13 mouse cellular contexts compared by ENCODE assay signal in genomic region chr2:84288940-84289557, GRCm38 (mm10).
A peak's percentile ranks its signal among the peaks of the same experiment; 100 is the strongest.
DNase-seq lines count a peak whose midpoint lies in the region; ATAC-seq and TF ChIP-seq lines count a peak whose summit lies in the region.
"Had no signal": no experiment of that assay in that cellular context is flagged by ENCODE, and none has a peak within 500 bp of the region (broad histone marks: within the 10 kb centered on the region; RNA-seq: fewer than 3 reads in every experiment).

No protein-coding gene starts in this region.

- no peaks in the 10 kb centered on the region for H3K36me3 ChIP-seq in hindbrain, postnatal 0 days (ENCODE audit: insufficient read depth, low read length)
- H3K36me3 ChIP-seq in intestine, embryonic 15.5 days = no peaks in the 10 kb centered on the region

- no peak overlapping the region for H3K4me2 ChIP-seq in hindbrain, postnatal 0 days (ENCODE audit: low read depth, low read length)
- H3K4me2 ChIP-seq in intestine, embryonic 15.5 days (replicated peaks) = no peak overlapping the region
- H3K4me2 ChIP-seq: heart, embryonic 11.5 days had no signal

- no peak for TF ChIP-seq POLR2A in lung, adult 2 months (IDR thresholded peaks at IDR 0.05; ENCODE audit: borderline replicate concordance, extremely low read depth, low read depth, low read length)

- no peaks in the 10 kb centered on the region for H3K4me1 ChIP-seq in hindbrain, postnatal 0 days (ENCODE audit: insufficient read depth, low read length)
- H3K4me1 ChIP-seq in intestine, embryonic 15.5 days (replicated peaks) = no peaks in the 10 kb centered on the region
- H3K4me1 ChIP-seq in lung, adult 2 months (ENCODE audit: control insufficient read depth, insufficient read depth, low read length) = peaks cover 4% of the 10 kb centered on the region

- peak; percentile 96 for ATAC-seq in hindbrain, postnatal 0 days
- no peak for ATAC-seq in intestine, embryonic 15.5 days

- TF ChIP-seq CTCF in left cerebral cortex, adult 2 months (IDR thresholded peaks at IDR 0.05) = no peak
- no peak for TF ChIP-seq CTCF in hindbrain, postnatal 0 days (IDR thresholded peaks at IDR 0.05; ENCODE audit: low read depth)
- no peak for TF ChIP-seq CTCF in lung, adult 2 months (IDR thresholded peaks at IDR 0.05; ENCODE audit: insufficient read depth, low read length)

- H3K4me3 ChIP-seq in left cerebral cortex, adult 2 months = no peak overlapping the region
- no peak overlapping the region for H3K4me3 ChIP-seq in hindbrain, postnatal 0 days (ENCODE audit: low read length)
- H3K4me3 ChIP-seq in intestine, embryonic 15.5 days (replicated peaks) = no peak overlapping the region
- H3K4me3 ChIP-seq in lung, adult 2 months (replicated peaks; ENCODE audit: extremely low read depth, low read depth, low read length) = no peak overlapping the region
- H3K4me3 ChIP-seq: erythroblast, embryonic 14.5 days had no signal

- no peaks in the 10 kb centered on the region for H3K27me3 ChIP-seq in hindbrain, postnatal 0 days (ENCODE audit: insufficient read depth, low read length)
- H3K27me3 ChIP-seq in intestine, embryonic 15.5 days (replicated peaks) = no peaks in the 10 kb centered on the region

- intact Hi-C loops in left cerebral cortex, postnatal 25 days (cut with DNase I) = no loop called here
- intact Hi-C loops in left cerebral cortex, adult 2 months (cut with DNase I) = no loop called here

- no peak overlapping the region for H3K27ac ChIP-seq in left cerebral cortex, adult 2 months
- no peak overlapping the region for H3K27ac ChIP-seq in hindbrain, postnatal 0 days
- H3K27ac ChIP-seq in intestine, embryonic 15.5 days = no peak overlapping the region

- H3K9me3 ChIP-seq in hindbrain, postnatal 0 days (ENCODE audit: low read length) = no peaks in the 10 kb centered on the region
- H3K9me3 ChIP-seq in intestine, embryonic 15.5 days = no peaks in the 10 kb centered on the region

- DNase-seq in cerebellum, adult 9-11 months = peak; percentile 2
- no peak for DNase-seq in cerebellum, postnatal 4 days (ENCODE audit: low spot score in 2 of 2)
- peak; percentile 8 to 22 for DNase-seq in left cerebral cortex, postnatal 25 days (ENCODE audit: low spot score in 2 of 2)
- DNase-seq in left cerebral cortex, adult 2 months (ENCODE audit: extremely low spot score in 1 of 2, low spot score in 2 of 2) = no peak
- DNase-seq in adrenal gland, postnatal 36 days = peak; percentile 5 to 6
- DNase-seq in hindbrain, postnatal 0 days (ENCODE audit: low spot score) = peak; percentile 60
- no peak for DNase-seq in lung, adult 2 months
- DNase-seq: B cell, adult 2 months; gastrocnemius, postnatal 10 days; liver had no signal

- WGBS in hindbrain, postnatal 0 days = 45% methylated on average over 7 of the region's 7 CpGs
- WGBS in intestine, embryonic 15.5 days = 72% methylated on average over 7 of the region's 7 CpGs
- WGBS in lung, adult 2 months = 79% methylated on average over 7 of the region's 7 CpGs

- H3K9ac ChIP-seq in hindbrain, postnatal 0 days (replicated peaks; ENCODE audit: low read length) = no peak overlapping the region
- H3K9ac ChIP-seq in intestine, embryonic 15.5 days = no peak overlapping the region

Comparison
In these comparisons a context has a peak if more than half of its experiments do, and no peak if none do; other contexts are left out.
1. DNase-seq: peak in cerebellum, adult 9-11 months (single experiment), left cerebral cortex, postnatal 25 days (2 of 2), adrenal gland, postnatal 36 days (2 of 2) and hindbrain, postnatal 0 days (single experiment); none in cerebellum, postnatal 4 days (0 of 2), left cerebral cortex, adult 2 months (0 of 2) and lung, adult 2 months (single experiment).